Mouse (Mus musculus): ENCODE results near the gene Mras.

Mras gene

GRCm38 (mm10) chr9:99355971-99356370 is 81.2 kb downstream of the Mras start:
- no peak for DNase-seq

GRCm38 (mm10) chr9:99354796-99355195 is 82.4 kb downstream of the Mras start:
- DNase-seq = no peak

- peak; percentile 47 for DNase-seq
Observed at GRCm38 (mm10) chr9:99353390-99353789, 83.8 kb downstream of the Mras start.

DNA sequence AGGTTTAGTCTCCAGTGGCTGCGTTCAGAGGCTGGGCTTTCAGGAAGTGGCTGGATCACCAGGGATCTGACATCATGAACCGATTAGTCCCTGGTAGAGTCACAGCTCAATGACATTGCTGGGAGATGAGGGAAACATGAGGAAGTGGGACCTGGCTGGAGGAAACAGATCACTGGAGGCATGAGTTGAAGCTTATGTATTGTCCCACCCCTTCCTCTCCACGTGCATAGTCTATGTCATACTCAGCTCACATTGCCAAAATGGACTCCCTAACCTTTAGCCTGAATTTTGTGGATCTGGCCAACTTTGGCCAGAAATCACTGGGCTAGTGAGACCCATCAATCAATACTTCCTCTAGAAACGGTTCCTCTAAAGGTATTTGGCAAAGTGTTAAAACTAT is 84.2 kb downstream of the Mras start:
- no peak for DNase-seq

DNA sequence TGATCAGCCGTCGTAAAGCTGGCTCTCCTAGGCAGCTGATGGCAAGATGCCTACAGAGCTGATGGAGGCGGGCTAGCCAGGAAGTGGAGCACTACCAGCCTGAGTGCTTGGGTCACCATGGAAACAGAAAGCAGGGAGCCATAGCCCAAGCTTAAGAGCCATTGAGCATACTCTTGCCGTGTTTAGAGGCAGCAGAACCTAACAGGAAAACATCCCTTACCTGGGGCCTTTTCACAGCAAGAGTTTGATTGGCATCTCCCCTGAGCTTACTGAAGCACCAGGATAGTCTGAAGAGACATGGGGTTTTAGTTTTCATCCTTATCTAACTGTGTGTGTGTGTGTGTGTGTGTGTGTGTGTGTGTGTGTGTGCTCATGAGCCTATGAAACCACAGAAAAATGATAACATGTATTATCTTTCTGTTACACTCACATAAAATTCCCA is 91.8 kb downstream of the Mras start:
- peak; percentile 69 for DNase-seq

GRCm38 (mm10) chr9:99341600-99341999 is 95.6 kb downstream of the Mras start:
- no peak for DNase-seq

GRCm38 (mm10) chr9:99340126-99340525 is 97.1 kb downstream of the Mras start:
- DNase-seq = no peak

GRCm38 (mm10) chr9:99339182-99339581 is 98.0 kb downstream of the Mras start:
- peak; percentile 31 for DNase-seq

DNA sequence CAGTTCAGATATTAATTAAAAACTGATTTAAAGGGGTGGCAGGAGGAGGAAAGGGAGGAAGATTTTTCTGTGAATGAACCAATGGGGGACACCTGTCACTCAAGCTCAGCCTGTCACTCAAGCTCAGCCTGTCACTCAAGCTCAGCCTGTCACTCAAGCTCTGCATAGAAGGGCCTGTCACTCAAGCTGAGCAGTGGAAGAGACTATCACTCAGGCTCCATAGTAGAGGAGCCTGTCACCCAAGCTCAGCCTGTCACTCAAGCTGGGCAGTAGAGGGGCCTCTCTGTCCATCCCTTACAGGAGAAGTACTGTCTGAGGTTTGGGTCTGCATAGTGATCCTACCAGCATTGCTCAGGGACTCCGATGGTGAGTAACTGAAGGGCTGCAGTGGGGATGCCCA is 98.9 kb downstream of the Mras start:
- no peak for DNase-seq

DNA sequence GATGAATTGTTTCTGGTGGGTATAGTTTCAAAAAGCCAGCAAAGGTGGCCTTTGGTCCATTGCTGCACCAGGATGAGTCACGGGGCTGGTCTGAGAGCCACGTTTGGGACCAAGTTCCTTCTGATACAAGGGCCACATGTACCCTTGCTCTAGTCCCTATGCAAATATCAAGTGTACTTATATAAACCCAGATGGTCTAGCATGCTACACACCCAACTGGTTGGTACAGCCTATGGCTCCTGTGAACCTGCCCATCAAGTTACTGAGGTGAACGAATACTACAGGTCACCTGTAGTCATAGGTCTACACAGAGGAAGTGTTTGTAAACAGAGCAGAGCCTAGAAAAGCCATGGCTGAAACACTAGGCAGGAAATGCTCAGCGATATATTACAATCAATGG is 100.6 kb downstream of the Mras start:
- no peak for DNase-seq
